Mouse (Mus musculus) left cerebral cortex, adult 2 months (tissue): ENCODE measurements around the gene Coro1c. TPM values are rescaled to one million over a fixed set of nuclear protein-coding genes. Genes with fewer than 3 reads are reported as not detected.
A peak's percentile ranks its signal among the peaks of the same experiment; 100 is the strongest.

ENCODE experiments used
- DNase-seq, 2 experiments: peaks; one replicate each; pipeline ENCODE4 v3.0.0; 2021 to 2022; ENCODE audit warnings: low spot score in 2 of 2, mixed read lengths in 1 of 2; ENCODE audit errors: extremely low spot score in 1 of 2
- H3K27ac ChIP-seq: fragments of 200-600 bp; 2 replicates; pipeline ENCODE4 v1.8.1; 2022
- H3K4me3 ChIP-seq: fragments of 200-600 bp; 2 replicates; pipeline ENCODE4 v1.8.1; 2022
- CTCF ChIP-seq: fragments of 200-600 bp; IDR thresholded peaks from 2 replicates; pipeline ENCODE4 v1.8.1; 2022; ENCODE audit warnings: antibody characterized with exemption, mild to moderate bottlenecking, moderate library complexity
- intact Hi-C: fragments of 180-260 bp; cut with DNase I; formaldehyde crosslinking; loops from one replicate; pipeline ENCODE4 v1.15.1; 2025
- total RNA-seq, 2 experiments: library from RNA; stranded (reverse); gene quantifications; 2 replicates each; pipeline ENCODE4 v1.2.3; 2021

The Coro1c gene
- total RNA-seq, 2 experiments from 2014 or later: 77.9 to 84.3 TPM

DNA sequence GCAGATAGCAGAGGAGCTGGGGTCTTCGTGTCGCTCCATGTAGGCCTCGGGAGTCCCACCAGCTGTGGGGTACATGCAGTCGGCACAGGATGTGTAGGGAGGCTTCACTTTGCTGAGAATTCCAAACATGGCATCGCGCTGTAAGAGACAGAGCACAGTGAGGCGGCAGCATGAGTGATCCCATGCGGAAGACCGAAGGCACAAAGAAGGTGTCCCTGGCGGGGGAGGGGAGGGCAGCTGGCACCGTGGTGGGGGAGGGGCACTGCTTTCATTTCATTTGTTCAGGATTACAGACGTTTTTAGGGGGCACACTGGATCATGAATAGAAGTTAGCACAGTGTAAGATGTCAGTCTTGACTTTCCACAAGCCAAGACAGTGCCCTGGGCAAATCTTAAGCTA, 34.8 kb upstream of the Coro1c start:
- TF ChIP-seq CTCF: no peak
- intact Hi-C loops: no loop called here
- Histone ChIP-seq H3K4me3 (no peak overlapping the region), H3K27ac (no peak overlapping the region)
- no peak for DNase-seq

DNA sequence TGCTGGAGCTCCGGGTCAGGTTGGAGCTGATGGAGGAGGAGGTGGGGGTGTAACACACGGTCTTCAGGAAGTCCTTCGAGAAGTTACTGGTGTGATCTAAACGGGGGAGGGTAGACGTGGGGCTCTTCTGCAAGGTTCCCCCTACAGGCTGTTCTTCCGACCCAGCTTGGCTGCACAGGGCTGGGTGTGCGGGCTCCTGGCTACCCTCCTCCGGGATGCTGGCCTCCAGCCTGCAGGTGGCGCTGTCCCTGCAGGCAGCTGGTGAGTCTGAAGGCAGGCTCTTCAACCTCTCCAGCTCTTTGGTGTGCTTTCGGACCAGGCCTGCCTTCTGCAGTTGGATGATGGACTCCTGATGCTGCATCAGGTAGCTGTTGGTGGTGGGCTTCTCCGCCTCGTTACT, 34.0 kb upstream of the Coro1c start:
- no peak overlapping the region for H3K4me3 ChIP-seq
- no peak for DNase-seq
- peak; percentile 42 for TF ChIP-seq CTCF
- no peak overlapping the region for H3K27ac ChIP-seq
- intact Hi-C loops: no loop called here

DNA sequence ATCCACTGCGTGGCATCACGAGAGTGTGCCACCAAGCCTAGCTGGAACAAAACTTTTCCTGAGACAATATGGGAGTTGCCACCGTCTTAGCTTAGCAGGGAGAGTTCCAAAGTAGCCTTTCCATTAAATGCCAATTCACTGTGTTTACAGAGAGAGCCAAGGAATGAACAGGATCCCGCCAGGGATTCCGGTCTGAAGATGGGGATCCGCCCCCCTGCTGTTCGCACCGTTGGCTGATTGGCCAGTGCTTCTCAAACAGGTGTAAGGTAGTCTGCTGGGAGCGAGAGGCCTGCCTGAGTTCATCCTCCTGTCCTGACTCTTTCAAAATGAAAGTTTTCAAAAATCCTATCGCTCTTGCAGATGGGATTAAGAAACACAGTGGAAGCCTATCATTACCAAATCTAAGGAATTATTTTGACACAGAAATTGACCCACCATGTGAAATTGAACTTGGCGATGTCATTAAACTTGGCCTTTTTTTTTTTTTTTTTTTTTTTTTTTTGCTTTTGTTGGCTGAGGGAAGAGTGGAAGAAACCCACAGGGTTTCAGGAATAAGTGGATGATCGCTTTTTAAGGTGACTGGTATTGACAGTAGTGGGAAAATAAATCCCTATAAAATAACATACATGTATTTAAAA, 30.8 kb upstream of the Coro1c start:
- intact Hi-C loops: no loop called here
- TF ChIP-seq CTCF: no peak
- DNase-seq: no peak
- no peak overlapping the region for H3K4me3 ChIP-seq
- H3K27ac ChIP-seq: no peak overlapping the region

DNA sequence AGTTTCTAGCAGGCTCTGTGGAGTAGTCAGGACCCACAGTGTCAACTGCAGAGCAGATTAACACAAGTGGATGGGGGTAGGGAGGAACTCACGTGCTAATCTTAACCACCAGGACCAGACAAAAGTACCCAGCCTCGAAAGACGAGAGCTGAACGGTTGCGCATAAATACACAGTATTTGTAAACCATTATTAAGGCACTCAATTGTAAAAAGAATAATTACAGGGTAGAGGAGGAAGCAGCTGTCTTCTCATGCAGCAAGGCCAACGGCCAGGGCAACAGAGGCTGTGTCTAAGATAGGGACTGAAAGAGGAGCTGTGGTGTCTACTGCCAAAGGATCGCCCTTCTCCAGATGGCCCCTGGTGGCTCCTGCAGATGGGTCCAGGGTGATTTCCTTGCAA, 29.1 kb upstream of the Coro1c start:
- no peak overlapping the region for H3K4me3 ChIP-seq
- H3K27ac ChIP-seq: no peak overlapping the region
- no peak for DNase-seq
- intact Hi-C loops: no loop called here
- TF ChIP-seq CTCF: no peak

DNA sequence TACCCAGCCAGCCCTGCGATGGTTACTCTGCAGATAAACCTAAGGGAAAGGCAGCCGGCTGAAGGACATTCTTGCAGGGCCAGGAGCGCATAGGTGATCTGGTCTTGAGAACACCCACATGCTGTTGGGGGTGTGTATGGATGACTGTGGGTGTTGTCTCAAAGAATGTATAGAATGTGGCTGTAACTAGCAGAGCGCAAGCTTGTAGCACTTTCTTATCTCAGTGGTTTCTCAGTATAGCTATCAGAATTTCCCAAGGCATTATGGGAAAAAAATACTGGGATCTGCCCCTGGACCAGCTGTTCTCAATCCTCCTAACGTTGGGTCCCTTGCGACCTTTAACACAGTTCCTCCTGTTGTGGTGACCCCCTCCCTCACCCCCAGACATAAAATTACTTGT, 25.3 kb upstream of the Coro1c start:
- intact Hi-C loops: loop anchor here (5.0 kb wide), 1 partner anchor 77 kb away; no protein-coding TSS in a partner anchor
- no peak for TF ChIP-seq CTCF
- Histone ChIP-seq H3K27ac (no peak overlapping the region), H3K4me3 (no peak overlapping the region)
- DNase-seq: no peak

DNA sequence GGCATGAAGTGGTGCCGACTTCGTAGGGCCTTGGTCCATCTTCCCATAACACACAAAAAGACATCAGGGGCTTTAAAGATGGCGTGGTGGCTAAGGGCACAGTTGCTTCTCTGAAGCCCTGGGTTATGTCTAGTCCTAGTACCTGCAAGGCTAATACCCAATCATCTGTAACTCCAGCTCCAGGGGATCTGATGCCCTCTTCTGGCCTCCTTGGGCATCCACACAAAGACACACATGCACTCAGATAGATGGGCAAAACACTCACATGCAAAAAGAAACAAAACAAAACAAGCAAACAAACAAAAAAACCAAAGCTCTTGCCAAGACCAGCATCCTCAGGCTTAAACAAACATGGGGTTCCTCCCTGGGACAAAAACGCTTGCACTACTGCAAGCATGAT, 24.9 kb upstream of the Coro1c start:
- no peak for DNase-seq
- H3K4me3 ChIP-seq: no peak overlapping the region
- intact Hi-C loops: loop anchor here (5.0 kb wide), 1 partner anchor 76 kb away; no protein-coding TSS in a partner anchor
- TF ChIP-seq CTCF: peak; percentile 24
- no peak overlapping the region for H3K27ac ChIP-seq

DNA sequence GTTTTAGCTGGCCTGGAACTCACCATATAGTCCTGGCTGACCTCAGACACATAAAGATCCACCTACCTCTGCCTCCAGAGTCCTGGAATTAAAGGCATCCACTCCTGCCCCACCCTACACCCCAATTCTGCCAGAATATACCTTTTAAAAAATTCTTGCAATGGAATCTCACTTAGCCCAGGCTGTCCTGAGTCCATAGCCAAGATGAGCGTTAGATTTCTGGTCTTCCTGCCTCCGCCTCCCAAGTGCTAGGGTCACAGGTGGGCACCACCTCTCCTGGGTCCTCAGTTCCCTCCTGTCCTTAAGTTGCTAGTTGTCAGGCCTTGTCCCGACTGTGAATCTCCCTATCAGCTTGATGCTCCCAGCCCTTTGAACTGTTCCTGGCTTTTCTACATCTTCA, 23.8 kb upstream of the Coro1c start:
- TF ChIP-seq CTCF: no peak
- Histone ChIP-seq H3K27ac (no peak overlapping the region), H3K4me3 (no peak overlapping the region)
- DNase-seq: no peak
- intact Hi-C loops: loop anchor here (5.0 kb wide), 1 partner anchor 75 kb away; no protein-coding TSS in a partner anchor

DNA sequence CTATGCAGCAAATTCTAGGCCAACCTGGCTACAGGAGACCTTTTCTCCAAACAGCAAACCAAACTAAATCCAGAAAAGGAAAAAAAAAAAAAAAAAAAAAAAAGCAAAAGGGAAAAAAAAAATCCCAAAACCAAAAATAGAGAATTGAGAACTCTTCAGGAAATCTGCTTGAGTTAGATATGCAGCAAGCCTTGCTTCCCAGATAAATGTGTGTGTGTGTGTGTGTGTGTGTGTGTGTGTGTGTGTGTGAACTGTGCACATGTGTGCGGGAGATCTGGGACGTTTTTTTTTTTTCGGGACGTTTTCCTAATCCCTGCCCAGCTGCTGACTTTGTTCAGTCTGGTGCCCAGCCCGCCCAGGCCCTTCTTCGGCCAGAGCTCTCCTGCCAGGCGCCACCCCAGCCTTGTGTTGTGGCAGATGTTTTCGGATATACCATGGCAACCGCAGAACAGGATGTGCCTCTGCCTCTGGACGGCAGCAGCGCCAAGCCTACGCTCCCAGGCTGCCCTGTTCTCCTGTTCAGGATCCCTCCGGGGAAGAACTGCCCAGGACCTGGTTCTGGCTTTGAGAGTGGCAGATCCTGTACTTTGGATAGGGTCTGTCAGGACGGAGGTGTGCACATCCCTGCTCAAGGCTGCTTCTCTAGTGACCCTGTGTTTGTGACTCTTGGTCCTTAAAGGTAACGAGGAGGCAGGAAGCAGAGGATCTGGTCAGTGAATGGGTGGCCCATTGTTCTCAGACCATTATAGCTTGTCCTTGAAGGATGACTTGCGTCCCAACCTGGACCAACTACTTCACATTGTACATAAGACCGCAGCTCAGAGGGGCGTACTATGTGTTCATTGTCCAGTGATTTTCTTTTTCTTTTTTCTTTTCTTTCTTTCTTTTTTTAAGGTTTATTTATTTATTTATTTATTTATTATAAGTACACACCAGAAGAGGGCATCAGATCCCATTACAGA, 22.4 kb upstream of the Coro1c start:
- TF ChIP-seq CTCF: no peak
- Histone ChIP-seq H3K4me3 (no peak overlapping the region), H3K27ac (no peak overlapping the region)
- intact Hi-C loops: loop anchor here (5.0 kb wide), 1 partner anchor 74 kb away; no protein-coding TSS in a partner anchor
- peak in 1 of 2 experiments; percentile 28 for DNase-seq

DNA sequence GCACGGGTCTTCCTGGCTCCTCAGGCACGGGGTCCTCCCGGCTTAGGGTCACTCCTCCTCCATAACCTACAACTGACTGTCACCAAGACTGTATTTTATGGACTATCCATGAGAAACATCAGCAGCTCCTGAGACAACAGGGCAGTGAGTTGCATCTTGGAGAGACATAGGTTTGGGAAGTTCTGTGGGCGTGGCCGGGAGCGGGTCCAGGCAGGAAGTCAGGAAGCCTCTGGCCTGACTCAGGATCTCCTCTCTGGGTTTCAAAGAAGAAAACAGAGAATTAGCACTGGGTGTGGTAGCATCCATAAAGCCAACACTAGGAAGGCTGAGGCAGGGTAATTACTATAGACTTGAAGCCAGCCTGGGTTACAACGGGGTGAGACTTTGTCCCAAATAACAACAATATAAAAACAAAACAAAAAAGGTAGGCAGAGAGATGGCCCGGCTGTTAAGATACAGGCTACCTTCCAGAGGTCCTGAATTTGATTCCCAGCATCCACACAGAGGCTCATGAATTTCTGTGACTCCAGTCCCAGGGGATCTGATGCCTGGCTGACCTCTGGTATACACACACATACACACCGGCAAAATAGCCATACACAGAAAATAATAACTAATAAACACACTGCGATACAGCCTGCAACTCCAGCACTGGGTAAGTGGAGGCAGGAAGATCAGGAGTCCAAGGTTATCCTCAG, 21.5 kb upstream of the Coro1c start:
- intact Hi-C loops: loop anchor here (5.0 kb wide), 1 partner anchor 73 kb away; no protein-coding TSS in a partner anchor

DNA sequence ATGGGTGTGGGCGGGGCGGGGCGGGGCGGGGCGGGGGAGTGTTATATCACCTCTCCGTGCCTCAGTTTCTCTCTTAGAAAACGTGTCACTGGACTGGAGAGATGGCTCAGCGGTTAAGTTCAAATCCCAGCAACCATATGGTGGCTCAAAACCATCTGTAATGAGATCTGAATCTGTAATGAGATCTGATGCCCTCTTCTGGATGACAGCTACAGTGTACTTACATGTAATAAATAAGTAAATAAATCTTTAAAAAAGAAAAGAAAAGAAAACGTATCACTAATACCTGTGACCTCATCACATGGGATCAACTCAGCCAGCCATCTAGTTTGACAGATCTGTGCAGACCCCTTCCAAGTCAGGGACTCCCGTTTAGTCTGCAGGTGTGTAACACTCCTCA, 21.0 kb upstream of the Coro1c start:
- Histone ChIP-seq H3K4me3 (no peak overlapping the region), H3K27ac (no peak overlapping the region)
- no peak for DNase-seq
- no peak; the same call in none of the 2 replicates for TF ChIP-seq CTCF
- intact Hi-C loops: no loop called here

More for the DNA sequence above, 21.5 kb upstream of the Coro1c start:
- no peak for DNase-seq
- TF ChIP-seq CTCF: no peak
- H3K27ac ChIP-seq: no peak overlapping the region
- no peak overlapping the region for H3K4me3 ChIP-seq

DNA sequence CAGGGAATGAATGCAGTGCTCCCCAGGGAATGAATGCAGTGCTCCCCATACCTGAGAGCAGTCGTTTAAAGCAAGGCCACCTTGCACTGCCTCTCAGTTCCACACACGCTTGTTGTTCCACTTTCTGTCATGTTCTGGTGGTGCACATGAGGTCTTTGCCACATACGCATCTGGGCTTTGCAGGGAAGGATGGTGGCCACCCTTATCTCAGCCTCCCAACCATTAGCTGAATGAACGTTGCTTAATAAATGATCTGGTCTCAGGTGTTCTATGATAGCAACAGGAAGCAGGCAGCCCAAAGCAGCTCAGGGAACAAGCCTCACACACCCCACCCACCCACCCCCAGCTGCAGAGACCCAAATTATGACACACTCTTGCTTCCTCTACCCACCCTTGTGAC, 16.1 kb upstream of the Coro1c start:
- Histone ChIP-seq H3K4me3 (no peak overlapping the region), H3K27ac (no peak overlapping the region)
- no peak for TF ChIP-seq CTCF
- intact Hi-C loops: no loop called here
- no peak for DNase-seq
